ENCODE assay signal across 20 mouse cellular contexts in the genomic region with DNA sequence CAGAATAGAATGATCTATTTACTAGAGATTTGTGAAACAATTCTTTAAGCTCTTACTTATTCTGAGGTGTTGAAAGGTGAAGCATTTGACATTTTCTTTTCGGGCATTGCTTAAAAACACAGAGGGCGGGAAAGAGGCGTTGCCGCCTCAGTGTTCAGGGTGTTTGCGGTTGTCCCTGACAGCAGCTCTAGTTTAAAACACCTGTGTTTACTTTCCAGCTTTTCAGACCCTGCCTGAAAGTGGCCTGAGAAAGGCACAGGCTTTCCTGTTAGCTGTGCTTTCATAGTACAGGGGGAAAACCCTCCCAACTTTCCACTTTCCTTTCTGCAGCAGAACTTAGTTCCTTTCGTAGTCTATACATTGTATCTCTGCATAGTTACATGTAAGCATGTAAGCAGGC.
DNase-seq lines count a peak whose midpoint lies in the region; ATAC-seq and TF ChIP-seq lines count a peak whose summit lies in the region.
"Had no signal": no experiment of that assay in that cellular context is flagged by ENCODE, and none has a peak within 500 bp of the region (broad histone marks: within the 10 kb centered on the region; RNA-seq: fewer than 3 reads in every experiment).

No protein-coding gene starts in this region.

- no peak overlapping the region for H3K9ac ChIP-seq in liver, postnatal 0 days (replicated peaks)
- H3K9ac ChIP-seq in limb, embryonic 13.5 days = no peak overlapping the region
- H3K9ac ChIP-seq in stomach, embryonic 16.5 days (ENCODE audit: low read length) = no peak overlapping the region
- H3K9ac ChIP-seq: forebrain, embryonic 15.5 days; hindbrain, embryonic 14.5 days; limb, embryonic 15.5 days had no signal

- no peaks in the 10 kb centered on the region for H3K4me1 ChIP-seq in liver, postnatal 0 days (ENCODE audit: insufficient read depth)
- H3K4me1 ChIP-seq in limb, embryonic 13.5 days = 0 out of 2 replicates have a peak, but pooled peaks cover 2% of the 10 kb centered on the region
- no peaks in the 10 kb centered on the region for H3K4me1 ChIP-seq in stomach, embryonic 16.5 days (ENCODE audit: control insufficient read depth, insufficient read depth, low read length)
- H3K4me1 ChIP-seq: forebrain, embryonic 15.5 days; heart, embryonic 10.5 days; limb, embryonic 15.5 days had no signal

- DNase-seq in liver = peak; percentile 6
- no peak for DNase-seq in liver, postnatal 0 days
- peak; percentile 3 for DNase-seq in embryo, embryonic 11.5 days (ENCODE audit: low read depth, low spot score)
- DNase-seq in MN1 (ENCODE audit: low spot score) = no peak
- DNase-seq: adrenal gland, postnatal 10 days; cerebellum, adult 11-12 months; cerebellum, postnatal 25 days; heart, postnatal 10 days; kidney, adult 11 months; kidney, postnatal 10 days; midbrain, embryonic 14.5 days had no signal

- no peak overlapping the region for H3K27ac ChIP-seq in liver, postnatal 0 days (ENCODE audit: low read depth)
- no peak overlapping the region for H3K27ac ChIP-seq in limb, embryonic 13.5 days
- no peak overlapping the region for H3K27ac ChIP-seq in stomach, embryonic 16.5 days (ENCODE audit: low read length)
- H3K27ac ChIP-seq: forebrain, embryonic 15.5 days; heart, embryonic 10.5 days; hindbrain, embryonic 14.5 days; limb, embryonic 15.5 days; macrophage had no signal

- no peak overlapping the region for H3K4me2 ChIP-seq in liver, postnatal 0 days (ENCODE audit: low read depth, low read length)
- H3K4me2 ChIP-seq in limb, embryonic 13.5 days (replicated peaks) = no peak overlapping the region
- no peak overlapping the region for H3K4me2 ChIP-seq in stomach, embryonic 16.5 days (ENCODE audit: low read depth, low read length)
- H3K4me2 ChIP-seq: forebrain, embryonic 15.5 days; hindbrain, embryonic 14.5 days; limb, embryonic 15.5 days had no signal

- no peaks in the 10 kb centered on the region for H3K36me3 ChIP-seq in liver, postnatal 0 days (replicated peaks; ENCODE audit: insufficient read depth, low read length)
- H3K36me3 ChIP-seq in limb, embryonic 13.5 days = no peaks in the 10 kb centered on the region
- H3K36me3 ChIP-seq in stomach, embryonic 16.5 days (ENCODE audit: control insufficient read depth, insufficient read depth, low read length) = no peaks in the 10 kb centered on the region
- H3K36me3 ChIP-seq: forebrain, embryonic 15.5 days; heart, embryonic 10.5 days; limb, embryonic 15.5 days had no signal

- TF ChIP-seq EP300 in liver, postnatal 0 days (IDR thresholded peaks at IDR 0.05; ENCODE audit: low read depth) = no peak

- no peak for ATAC-seq in liver, postnatal 0 days
- ATAC-seq in limb, embryonic 13.5 days (ENCODE audit: low FRiP score, low read depth) = peak; percentile 32; the same call in 1 of the 2 replicates
- peak; percentile 87 for ATAC-seq in stomach, embryonic 16.5 days (ENCODE audit: insufficient read depth, low FRiP score)
- ATAC-seq in erythroid progenitor cell, adult 5-6 weeks (replicated peaks; ENCODE audit: low FRiP score, poor library complexity, severe bottlenecking) = no peak
- ATAC-seq: CD4-positive, CD25-positive, alpha-beta regulatory T cell, adult 4 months; forebrain, embryonic 15.5 days had no signal

- no peak overlapping the region for H3K4me3 ChIP-seq in liver, postnatal 0 days (ENCODE audit: low read depth, low read length)
- H3K4me3 ChIP-seq in limb, embryonic 13.5 days = no peak overlapping the region
- H3K4me3 ChIP-seq in stomach, embryonic 16.5 days (replicated peaks; ENCODE audit: low read length) = no peak overlapping the region
- H3K4me3 ChIP-seq: forebrain, embryonic 15.5 days; heart, embryonic 10.5 days; limb, embryonic 15.5 days had no signal

- TF ChIP-seq CTCF in liver, postnatal 0 days (IDR thresholded peaks at IDR 0.05; ENCODE audit: low read depth) = no peak

- H3K27me3 ChIP-seq in liver, postnatal 0 days (ENCODE audit: insufficient read depth, low read length) = no peaks in the 10 kb centered on the region
- H3K27me3 ChIP-seq in limb, embryonic 13.5 days = no peaks in the 10 kb centered on the region
- no peaks in the 10 kb centered on the region for H3K27me3 ChIP-seq in stomach, embryonic 16.5 days (ENCODE audit: control insufficient read depth, insufficient read depth, low read length)
- H3K27me3 ChIP-seq: forebrain, embryonic 15.5 days; limb, embryonic 15.5 days had no signal

- 50% methylated on average over 6 of the region's 6 CpGs for WGBS in liver, postnatal 0 days (ENCODE audit: insufficient replicate concordance)
- 33% methylated on average over 6 of the region's 6 CpGs for WGBS in limb, embryonic 13.5 days
- WGBS in stomach, embryonic 16.5 days = 34% methylated on average over 6 of the region's 6 CpGs

- no peaks in the 10 kb centered on the region for H3K9me3 ChIP-seq in liver, postnatal 0 days (ENCODE audit: low read length)
- H3K9me3 ChIP-seq in limb, embryonic 13.5 days = no peaks in the 10 kb centered on the region
- no peaks in the 10 kb centered on the region for H3K9me3 ChIP-seq in stomach, embryonic 16.5 days (replicated peaks; ENCODE audit: control insufficient read depth, low read length)
- H3K9me3 ChIP-seq: forebrain, embryonic 15.5 days; heart, embryonic 10.5 days; limb, embryonic 15.5 days had no signal

Comparison
In these comparisons a context has a peak if more than half of its experiments do, and no peak if none do; other contexts are left out.
1. DNase-seq: peak in liver (single experiment) and embryo, embryonic 11.5 days (single experiment); none in liver, postnatal 0 days (single experiment) and MN1 (single experiment).
2. ATAC-seq: peak in limb, embryonic 13.5 days (single experiment) and stomach, embryonic 16.5 days (single experiment); none in liver, postnatal 0 days (single experiment) and erythroid progenitor cell, adult 5-6 weeks (single experiment).